Mouse (Mus musculus): ENCODE measurements around the gene Cplx3. TPM values are rescaled to one million over a fixed set of nuclear protein-coding genes. Genes with fewer than 3 reads are reported as not detected.
A peak's percentile ranks its signal among the peaks of the same experiment; 100 is the strongest.

Gene Cplx3
- total RNA-seq, 2 experiments from 2014 or later, result 0.34 TPM; not detected in 1

DNA sequence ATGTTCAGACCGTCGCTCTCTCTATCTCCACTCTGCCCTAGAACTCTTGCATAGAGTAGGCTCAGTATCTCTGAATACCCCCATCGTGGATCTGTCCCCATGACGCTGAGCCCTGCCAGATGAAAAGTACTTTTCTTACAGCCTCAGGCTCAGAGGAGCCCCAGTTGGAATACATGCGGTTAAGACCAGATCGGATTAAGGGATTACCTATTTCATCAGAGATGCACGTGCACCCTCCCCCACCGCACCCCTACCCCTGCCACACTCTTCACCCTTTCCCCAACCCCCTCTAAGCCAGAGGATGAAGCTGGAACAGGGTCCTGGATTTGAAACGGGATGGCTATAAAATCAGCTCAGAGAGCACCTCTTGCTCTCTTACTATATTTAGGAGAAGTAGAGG, 578 bp downstream of the Cplx3 start:
- ATAC-seq (replicated peaks; ENCODE audit: low FRiP score, poor library complexity, severe bottlenecking), result no peak

DNA sequence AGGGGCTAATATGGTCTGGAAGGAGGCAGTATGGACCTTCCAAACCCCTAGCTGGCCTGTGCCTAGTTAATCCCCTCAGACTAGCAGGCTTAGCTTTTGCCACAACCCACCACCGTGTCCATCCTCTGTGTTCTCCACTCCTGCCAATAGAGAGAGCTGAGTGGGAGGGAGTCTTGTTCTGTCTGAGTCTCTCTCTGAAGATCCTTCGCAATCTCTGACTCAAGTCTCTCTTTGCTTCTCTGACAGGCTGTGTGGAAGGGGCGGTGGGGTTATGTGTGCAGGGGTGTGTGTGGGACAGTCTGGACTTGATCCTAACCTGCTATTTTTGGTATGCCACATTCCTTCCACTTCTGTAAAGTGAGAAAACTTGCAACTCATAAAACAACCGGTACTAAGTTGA, 1.2 kb downstream of the Cplx3 start:
- ATAC-seq (replicated peaks; ENCODE audit: low FRiP score, poor library complexity, severe bottlenecking), result no peak

DNA sequence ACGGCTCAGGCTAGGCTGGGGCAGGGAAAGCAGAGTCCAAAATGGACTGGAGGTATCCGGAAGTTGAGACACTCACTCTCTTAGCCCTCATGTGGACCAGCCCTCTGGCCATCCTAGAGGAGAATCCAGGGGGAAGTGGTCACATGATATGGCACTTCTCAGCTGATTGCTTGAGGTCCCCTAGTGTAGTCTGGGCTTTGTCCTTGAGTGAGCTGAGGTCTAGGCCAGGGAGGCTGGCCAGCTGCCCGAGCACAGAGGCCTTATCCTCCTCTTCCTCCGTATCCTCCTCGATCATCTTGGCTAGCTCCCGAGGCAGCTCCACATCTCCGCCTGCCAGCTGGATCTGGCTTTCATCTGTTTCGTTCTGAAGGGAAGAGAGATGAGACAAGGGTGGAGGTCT, 4.0 kb downstream of the Cplx3 start:
- no peak for ATAC-seq (replicated peaks; ENCODE audit: low FRiP score, poor library complexity, severe bottlenecking)

DNA sequence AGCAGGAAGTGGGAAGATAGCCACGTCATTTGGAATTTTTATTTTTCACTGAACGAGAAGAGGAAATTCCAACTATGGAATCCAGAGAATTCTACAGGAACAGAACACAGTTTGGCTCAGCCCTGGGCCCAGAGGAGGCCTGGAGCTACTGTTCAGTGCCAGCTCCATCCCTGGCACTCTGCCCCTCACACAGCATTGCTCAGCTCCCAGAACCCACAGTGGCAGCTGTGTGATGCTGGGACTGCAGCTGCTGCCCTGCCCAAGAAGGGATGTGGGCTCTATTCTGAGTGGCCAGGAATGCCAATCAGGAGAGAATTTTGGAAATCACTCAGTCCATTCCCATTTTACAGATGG, 4.8 kb downstream of the Cplx3 start:
- no peak for ATAC-seq (replicated peaks; ENCODE audit: low FRiP score, poor library complexity, severe bottlenecking)

DNA sequence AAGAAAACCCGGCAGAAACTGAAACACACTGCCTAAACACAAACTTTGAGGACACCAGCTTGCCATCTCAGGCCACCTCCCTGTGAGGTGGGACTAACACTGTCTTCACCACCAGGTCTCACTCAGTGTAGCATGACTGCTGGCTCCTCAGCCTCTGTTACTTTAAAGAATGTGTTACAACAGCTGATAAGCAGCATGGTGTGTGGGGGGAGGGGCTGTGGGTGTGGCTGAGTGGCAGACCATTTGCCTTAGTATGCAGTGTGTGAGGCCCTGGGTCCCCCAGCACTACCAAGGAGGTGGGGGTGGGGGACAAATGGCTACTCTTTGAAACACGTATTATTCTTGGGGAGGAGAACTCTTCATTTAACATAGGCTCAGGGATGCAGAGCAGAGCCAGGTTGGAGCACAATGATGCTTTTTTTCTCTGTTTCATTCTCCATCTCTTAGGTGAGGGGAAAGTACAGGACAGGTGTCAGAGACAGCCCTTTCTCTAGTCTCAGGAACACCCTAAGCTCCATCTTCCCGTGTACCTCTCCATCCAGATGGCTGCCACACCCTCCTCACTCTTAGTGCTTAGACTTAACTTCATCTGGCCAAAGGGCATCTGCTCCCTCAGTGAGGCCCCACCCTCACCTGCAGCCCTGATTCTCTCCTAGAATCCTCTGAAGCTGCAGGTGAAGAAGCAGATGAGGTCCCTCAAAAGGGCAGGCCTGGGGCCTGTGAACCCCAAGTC, 5.3 kb downstream of the Cplx3 start:
- ATAC-seq (replicated peaks; ENCODE audit: low FRiP score, poor library complexity, severe bottlenecking), result no peak

DNA sequence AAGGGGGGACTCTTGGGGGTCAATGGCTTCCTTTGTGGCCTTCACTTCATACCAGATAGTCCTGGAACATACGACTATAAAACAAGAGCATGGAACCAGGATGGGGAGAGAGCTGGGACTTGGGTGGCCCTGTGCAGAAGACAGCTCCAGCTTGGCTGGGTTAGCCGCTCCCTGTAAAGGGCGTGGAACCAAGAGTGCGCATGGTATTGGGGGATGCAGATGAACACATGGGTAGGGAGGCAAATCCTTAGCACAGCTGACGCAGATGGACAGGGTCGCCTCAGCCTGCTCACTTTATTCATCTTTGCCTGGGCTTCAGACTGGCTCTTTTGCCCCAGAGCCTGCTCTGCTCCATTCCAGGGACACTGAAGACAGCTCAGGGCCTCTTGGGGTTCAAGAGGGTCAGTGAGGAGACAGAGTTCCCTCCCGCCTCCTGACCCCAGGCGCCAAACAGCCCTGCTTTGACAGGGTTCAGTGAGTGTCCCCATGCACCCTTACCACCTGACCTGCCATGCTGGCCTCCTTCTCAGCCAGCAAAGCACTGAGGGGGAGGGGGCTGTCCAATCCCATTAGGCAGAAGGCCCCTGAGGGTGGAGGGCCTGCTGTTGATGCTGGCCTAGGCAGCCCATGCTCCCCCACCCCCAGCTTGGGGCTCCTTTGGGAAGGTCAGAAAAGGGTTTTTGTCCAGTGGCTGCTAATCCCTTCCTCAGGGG, 7.1 kb downstream of the Cplx3 start:
- ATAC-seq (replicated peaks; ENCODE audit: low FRiP score, poor library complexity, severe bottlenecking), result no peak

DNA sequence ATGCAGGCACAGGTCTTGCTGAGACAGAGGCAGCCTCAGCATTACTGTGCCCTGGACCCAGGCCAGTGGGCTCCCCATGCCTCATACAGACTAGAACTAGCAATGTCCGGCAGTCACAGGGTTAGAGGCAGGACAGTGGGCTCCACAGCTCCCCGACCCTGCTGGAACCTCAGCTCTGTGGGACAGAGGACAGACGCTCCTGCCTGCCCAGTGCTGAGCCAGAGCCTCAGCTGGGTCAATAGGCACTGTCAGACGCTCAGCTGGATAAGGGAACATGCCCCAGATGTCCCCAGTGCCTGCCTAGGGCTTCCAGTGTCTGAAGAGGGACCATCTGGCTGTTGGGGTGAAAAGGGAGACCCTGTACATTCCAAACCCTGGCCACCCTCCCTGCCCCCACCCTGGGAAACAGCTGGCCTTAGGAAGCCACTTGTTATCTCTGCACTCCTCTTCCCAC, 8.1 kb downstream of the Cplx3 start:
- ATAC-seq (replicated peaks; ENCODE audit: low FRiP score, poor library complexity, severe bottlenecking), result no peak

DNA sequence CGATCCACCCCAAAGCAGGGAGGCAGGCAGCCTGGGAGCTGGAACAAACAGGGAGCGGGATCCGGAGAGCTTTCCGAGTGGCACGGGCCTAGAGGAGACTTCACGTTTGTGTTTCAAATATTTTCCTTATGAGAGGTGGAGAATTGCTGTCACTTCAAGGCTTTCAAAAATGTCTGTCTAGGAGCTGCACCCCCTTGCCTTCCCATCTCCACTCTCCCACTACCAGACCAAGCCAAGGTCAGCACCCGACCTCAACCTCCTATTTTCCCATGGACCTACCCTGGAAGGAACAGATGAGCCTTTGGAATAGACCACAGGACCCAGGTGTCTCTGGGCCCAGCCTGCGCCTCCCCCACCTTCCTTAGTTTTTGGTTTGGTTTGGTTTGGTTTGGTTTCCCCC, 8.8 kb downstream of the Cplx3 start:
- no peak for ATAC-seq (replicated peaks; ENCODE audit: low FRiP score, poor library complexity, severe bottlenecking)

DNA sequence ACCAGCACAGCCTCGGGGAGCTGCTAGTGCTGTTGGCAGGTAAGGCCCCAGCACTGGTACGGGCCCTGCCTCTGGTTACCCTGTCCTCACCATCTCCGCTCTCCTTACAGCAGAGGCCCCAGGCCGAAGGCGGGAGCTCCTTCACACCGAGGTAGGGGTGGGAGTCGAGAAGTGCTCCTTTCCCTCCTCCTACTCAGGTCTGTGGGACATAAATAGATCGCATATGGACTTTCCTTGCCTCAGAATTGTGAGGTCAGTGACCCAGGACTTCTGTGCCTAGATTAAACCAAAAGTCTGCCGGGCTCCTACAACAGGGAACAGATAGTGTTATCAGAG, 11.9 kb downstream of the Cplx3 start:
- no peak for ATAC-seq (replicated peaks; ENCODE audit: low FRiP score, poor library complexity, severe bottlenecking)

DNA sequence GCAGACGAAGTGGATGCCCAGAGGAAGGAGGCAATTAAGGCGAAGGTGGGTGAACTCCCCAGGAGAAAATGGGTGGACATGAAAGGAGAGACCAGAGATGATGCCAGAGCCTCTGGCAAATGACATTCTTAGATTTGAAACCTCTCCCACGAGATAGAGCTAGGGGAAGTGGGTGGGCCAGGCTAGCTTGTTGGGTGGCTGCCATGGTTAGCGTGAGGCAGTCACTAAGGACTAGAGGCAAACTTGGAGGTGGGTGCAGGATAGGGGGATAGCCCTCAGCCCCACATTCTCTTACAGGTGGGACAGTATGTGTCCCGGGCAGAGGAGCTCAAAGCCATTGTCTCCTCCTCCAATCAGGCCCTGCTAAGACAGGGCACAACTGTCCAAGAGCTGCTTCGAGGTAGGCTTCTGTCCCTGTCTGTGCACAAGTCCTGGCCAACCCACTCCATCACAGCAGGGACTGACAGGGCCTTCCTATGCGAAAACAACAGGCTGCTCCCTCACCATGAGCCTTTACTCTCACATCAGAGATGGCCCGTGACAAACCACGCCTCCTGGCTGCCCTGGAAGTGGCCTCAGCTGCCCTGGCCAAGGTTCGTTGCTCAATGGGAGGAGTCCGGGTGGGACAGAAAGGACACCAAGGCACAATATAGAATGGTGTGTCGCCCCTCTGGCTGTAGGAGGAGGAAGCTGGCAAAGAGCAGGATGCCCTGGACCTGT, 12.5 kb downstream of the Cplx3 start:
- ATAC-seq (replicated peaks; ENCODE audit: low FRiP score, poor library complexity, severe bottlenecking), result no peak

DNA sequence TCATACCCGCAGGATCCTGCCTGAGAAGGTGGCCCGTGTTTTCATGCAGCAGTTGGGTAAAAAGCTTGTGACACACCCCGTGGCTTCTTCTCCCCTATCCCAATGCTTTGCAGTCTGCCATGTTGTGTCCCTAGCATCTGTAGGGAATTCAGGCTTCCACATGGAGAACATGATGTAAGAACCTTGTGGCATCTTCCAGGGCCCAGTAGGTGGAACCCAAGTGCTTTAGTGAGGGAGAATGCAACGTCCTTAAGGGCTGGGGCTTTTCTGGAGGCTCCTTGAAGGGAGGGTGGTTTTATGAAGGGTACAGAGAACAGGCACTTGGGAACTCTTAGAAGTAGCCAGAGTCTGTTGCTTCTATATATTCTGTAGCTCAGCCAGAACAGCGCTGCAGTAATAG, 15.4 kb downstream of the Cplx3 start:
- ATAC-seq (replicated peaks; ENCODE audit: low FRiP score, poor library complexity, severe bottlenecking), result no peak

DNA sequence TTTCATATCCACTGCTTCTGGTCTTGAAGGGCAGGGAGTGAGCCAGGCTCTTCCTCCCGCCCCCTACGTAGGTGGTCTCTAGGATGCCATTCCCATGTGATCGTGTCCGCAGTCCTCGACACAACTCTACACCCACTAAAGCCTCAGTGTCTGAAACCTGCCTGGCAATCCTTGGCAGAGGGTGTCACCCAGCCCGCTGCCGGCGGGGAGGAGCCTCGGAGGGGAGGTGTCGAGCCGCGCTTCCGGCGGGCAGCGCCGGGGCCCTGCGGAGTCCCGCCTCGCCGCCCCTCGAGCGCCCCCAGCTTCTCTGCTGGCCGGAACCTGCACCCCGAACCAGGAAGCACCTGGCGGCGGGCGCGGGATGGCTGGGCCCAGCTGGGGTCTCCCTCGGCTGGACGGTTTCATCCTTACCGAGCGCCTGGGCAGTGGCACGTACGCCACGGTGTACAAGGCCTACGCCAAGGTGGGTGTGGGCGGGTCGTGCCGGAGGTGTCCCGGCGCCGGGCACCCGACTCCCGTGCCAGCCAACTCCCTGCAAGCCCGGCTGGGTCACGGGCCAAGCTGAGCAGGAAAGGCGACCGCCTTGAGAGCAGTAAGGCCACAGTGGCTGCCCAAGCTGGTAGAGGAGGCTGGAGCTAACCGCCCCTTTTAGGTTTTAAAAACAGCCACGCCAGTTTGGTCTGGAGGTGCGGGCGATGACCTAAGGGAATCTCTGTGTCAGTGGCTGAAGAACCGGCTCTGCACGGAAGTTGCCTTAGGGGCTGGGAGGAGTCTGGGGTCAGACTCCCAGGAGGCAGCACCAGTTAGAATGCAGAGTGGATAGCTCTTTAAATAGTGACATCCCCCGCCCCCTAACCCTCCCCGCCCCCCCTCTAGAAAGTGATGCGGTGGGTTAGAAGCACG, 16.6 kb downstream of the Cplx3 start, which contains the start of gene Ulk3:
Gene Ulk3, plus strand, starts transcription at position 229 of the 903 bp plus-strand sequence.
- peak; percentile 90 for ATAC-seq (replicated peaks; ENCODE audit: low FRiP score, poor library complexity, severe bottlenecking)

DNA sequence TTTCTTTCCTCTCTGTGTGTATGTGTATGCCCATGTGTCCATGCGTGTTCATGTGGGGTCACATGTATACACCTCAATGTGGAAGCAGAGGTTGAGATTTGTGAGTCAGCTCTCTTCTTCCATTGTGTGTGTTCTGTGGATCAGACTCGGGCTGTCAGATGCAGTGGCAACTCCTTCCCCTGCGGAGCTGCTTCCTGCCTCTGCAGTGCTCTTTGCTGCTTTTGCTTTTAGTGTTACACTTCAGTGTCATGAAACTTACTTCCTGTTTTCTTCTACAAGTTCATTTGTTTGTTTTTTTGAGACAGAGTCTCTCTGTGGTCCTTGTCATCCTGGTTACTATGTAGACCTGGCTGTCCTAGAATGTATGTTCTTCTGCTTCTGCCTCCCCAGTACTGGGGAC, 21.1 kb downstream of the Cplx3 start:
- ATAC-seq (replicated peaks; ENCODE audit: low FRiP score, poor library complexity, severe bottlenecking), result no peak

DNA sequence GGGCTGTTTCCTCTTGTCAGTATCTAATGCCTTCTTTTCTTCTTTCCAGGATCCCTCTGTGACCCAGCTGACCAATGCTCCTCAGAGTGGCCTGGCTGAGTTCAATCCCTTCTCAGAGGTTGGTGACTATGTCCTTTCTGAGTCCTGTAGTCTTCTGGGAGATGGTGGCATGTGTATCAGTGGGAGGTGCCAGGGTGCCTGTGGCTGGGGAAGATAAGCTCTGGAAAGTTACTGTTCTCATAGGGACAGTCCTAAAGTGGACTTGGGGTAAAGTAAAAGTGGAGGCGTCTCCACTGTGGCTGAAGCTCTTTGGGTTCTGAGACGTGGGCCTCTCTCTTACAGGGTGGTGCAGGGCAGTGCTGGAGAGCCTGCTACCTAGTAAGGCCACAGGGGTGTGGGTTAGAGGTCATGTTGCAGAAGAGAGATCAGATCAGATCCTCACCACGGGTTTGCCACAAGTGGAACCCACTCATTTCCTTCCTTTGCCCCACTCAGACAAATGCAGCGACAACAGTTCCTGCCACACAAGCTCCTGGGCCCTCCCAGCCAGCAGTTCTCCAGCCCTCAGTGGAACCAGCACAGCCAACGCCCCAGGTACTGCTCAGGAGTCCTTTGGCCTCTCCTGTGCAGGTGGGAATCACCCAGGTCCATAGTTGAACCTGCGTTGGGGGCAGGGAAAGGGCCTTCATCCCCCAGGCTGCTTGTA, 28.8 kb downstream of the Cplx3 start:
- ATAC-seq (replicated peaks; ENCODE audit: low FRiP score, poor library complexity, severe bottlenecking), result peak; percentile 95

DNA sequence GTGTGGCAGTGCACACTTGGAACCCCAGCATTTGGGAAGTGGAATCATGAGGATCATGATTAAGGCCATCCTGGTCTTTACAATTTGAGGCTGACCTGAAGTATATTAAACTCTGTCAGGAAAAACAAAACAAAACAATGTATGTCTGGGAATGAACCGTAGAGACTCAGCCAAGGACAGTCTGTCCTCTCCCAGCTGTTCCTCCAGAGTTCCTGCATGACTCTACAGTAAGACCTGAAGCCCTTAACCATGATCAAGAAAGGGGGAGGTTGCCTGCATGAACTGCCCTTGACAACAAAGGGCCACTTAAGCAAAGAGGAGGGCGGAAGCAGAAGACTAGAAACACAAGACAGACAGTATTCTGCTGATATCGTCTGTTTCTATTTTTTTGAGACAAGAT, 30.5 kb downstream of the Cplx3 start:
- no peak for ATAC-seq (replicated peaks; ENCODE audit: low FRiP score, poor library complexity, severe bottlenecking)

DNA sequence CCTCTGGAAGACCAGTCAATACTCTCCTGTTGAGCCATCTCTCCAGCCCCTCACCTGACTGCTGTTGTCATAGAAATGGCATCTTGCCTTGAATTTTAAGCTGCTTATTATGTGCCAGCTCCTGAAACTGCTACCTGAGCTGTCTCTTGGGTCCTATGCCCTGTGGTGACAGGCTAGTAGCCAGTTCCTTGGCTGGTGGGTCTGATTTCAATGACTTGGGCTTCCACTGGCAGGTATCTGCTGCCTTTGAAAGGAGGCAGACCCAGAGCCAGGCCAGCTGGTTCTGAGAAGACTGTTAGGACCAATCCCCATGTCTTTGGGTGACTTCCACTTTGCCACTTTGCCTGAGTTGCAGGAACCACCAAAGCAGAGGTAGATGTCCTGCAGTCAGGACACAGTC, 31.7 kb downstream of the Cplx3 start:
- ATAC-seq (replicated peaks; ENCODE audit: low FRiP score, poor library complexity, severe bottlenecking), result no peak

DNA sequence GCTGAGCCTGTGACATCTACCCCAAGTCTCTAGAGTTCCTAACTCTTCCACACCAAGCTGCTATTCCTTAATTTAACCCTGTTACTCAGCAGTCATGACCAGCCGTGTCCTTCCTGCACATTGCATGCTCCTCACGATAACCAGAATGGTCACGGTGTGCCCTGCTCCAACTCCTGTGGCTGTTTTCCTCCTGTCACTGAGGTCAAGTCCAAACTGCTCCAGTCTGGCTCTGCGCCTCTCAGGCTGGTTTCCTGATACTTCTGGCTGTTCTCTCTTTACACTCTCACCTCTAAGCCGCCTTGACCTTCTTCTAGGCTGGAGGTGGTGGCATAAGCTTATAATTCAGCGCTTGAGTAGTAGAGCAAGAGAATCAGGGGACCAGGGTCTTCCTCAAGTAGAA, 37.6 kb downstream of the Cplx3 start:
- no peak for ATAC-seq (replicated peaks; ENCODE audit: low FRiP score, poor library complexity, severe bottlenecking)

DNA sequence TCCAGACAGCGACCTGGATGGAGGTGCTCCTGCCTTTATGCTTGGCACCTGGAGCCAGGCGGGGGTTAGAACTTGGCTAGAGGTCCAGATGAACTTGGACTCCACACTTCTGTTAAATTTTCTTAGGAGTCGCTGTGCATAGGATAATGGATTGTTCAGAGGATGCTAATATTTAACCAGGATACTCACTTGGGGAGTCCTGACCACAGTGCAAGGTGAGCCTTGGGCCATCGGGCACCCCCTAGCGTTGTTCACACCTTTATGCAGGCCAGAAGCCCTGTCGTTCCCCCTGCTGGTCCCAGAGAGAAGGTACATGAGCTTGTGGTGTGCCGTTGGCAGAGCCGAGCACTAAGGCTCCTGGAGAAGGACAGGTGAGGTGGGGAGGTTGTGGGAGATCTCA, 39.2 kb downstream of the Cplx3 start:
- no peak for ATAC-seq (replicated peaks; ENCODE audit: low FRiP score, poor library complexity, severe bottlenecking)

DNA sequence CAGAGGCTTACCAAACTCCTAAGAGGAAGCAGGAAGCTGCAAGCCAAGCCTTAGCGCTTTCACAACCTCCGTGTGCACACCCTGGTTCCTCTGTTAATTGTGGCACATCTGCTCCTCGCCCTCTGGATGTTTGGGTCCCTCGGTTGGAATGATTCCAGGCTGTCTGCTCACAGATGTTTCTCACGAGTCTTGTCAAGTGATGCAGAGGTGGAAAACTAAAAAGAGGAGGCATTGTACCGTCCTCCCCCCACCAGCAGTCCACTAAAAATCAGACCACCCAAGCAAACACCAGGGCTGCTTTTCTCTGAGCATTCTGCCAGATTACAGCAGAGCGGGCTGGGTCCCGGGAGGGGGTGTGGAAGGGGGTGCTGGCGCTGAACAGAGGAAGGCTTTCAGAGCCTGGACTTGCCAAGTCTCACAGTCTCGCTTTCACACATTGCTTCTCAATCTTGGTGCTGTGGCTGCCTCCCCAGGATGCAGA, 40.3 kb downstream of the Cplx3 start:
- ATAC-seq (replicated peaks; ENCODE audit: low FRiP score, poor library complexity, severe bottlenecking), result no peak
